Mouse (Mus musculus): ENCODE data around the gene Noxo1.

DNA sequence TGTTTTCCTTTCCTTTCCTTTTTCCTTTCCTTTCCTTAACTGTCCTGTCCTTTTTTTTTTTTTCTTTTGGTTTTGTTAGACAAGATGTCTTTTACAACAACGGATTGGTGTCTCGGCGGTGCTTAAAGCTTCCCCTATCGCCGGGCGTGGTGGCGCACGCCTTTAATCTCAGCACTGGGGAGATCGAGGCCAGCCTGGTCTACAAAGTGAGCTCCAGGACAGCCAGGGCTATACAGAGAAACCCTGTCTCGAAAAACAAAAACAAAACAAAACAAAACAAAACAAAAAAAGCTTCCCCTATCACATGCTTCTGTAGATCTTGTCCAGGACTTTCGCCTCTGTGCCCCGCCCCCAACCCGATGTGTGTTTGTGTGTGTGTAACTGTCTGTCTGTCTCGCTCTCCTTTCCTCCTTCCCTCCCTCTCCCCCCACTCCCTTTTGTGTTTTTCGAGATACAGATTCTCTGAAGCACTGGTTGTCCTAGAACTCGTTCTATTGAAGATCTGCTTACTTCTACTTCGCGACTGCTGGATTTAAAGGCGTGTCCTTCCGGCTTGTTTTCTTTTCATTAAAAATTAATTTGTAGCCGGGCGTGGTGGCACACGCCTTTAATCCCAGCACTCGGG is 11.9 kb downstream of the Noxo1 start:
- TF ChIP-seq CTCF (IDR thresholded peaks at IDR 0.05; ENCODE audit: low read depth) (no peak), EP300 (IDR thresholded peaks at IDR 0.05; ENCODE audit: low read depth) (no peak)
